Mouse (Mus musculus) adrenal gland, adult 18-20 months (tissue): ENCODE results near the gene Btbd6. TPM values are rescaled to one million over a fixed set of nuclear protein-coding genes. Genes with fewer than 3 reads are reported as not detected.

Source experiments
- total RNA-seq, 2 experiments: library from RNA; stranded (reverse); gene quantifications; 1 replicate in 1 of 2; 2 replicates in 1 of 2; pipeline ENCODE4 v1.2.3; 2021

Btbd6 gene
- total RNA-seq, 2 experiments from 2014 or later, result 14.9 to 15.5 TPM

Other genes starting within 250 kb of the Btbd6 start
- 10 to 100 TPM; 11.2 to 18.1 TPM for gene Pld4, start 215.8 kb upstream of the Btbd6 start, total RNA-seq
- 1 to 10 TPM; 4.2 to 9.4 TPM for gene Ahnak2, start 173.8 kb upstream of the Btbd6 start, total RNA-seq
- 1 to 10 TPM; 6.3 to 6.8 TPM for gene Clba1, start 167.5 kb upstream of the Btbd6 start, total RNA-seq
- 10 to 100 TPM; 13.9 to 14.3 TPM for gene Cdca4, start 147.1 kb upstream of the Btbd6 start, total RNA-seq
- gene Gpr132, start 108.3 kb upstream of the Btbd6 start, total RNA-seq, result under 1 TPM; 0.54 to 0.66 TPM
- 1 to 10 TPM; 4.7 to 9.0 TPM for gene Jag2, start 46.7 kb upstream of the Btbd6 start, total RNA-seq
- gene Nudt14, start 34.4 kb upstream of the Btbd6 start, total RNA-seq, result 10 to 100 TPM; 30.5 to 31.9 TPM
- 10 to 100 TPM; 39.1 to 50.4 TPM for gene Brf1, start 24.2 kb downstream of the Btbd6 start, total RNA-seq
- 10 to 100 TPM; 34.3 to 38.0 TPM for gene Pacs2, start 38.0 kb downstream of the Btbd6 start, total RNA-seq
- gene Tex22, start 98.0 kb downstream of the Btbd6 start, total RNA-seq, result under 1 TPM in 1 of 2 experiments, not detected in 1; 0.27 TPM
- gene Mta1, start 121.8 kb downstream of the Btbd6 start, total RNA-seq, result 10 to 100 TPM; 61.6 to 89.6 TPM
- 10 to 100 TPM; 48.1 to 55.6 TPM for gene Crip2, start 163.8 kb downstream of the Btbd6 start, total RNA-seq
- 100 to 1,000 TPM in 1 of 2 experiments, 10 to 100 TPM in 1; 52.9 to 106 TPM for gene Crip1, start 169.8 kb downstream of the Btbd6 start, total RNA-seq
- gene Tedc1, start 179.9 kb downstream of the Btbd6 start, total RNA-seq, result under 1 TPM; 0.83 to 0.93 TPM
- 1 to 10 TPM; 5.4 to 7.2 TPM for gene Tmem121, start 209.4 kb downstream of the Btbd6 start, total RNA-seq